Mouse (Mus musculus): ENCODE results near the gene Gm28043.

DNA sequence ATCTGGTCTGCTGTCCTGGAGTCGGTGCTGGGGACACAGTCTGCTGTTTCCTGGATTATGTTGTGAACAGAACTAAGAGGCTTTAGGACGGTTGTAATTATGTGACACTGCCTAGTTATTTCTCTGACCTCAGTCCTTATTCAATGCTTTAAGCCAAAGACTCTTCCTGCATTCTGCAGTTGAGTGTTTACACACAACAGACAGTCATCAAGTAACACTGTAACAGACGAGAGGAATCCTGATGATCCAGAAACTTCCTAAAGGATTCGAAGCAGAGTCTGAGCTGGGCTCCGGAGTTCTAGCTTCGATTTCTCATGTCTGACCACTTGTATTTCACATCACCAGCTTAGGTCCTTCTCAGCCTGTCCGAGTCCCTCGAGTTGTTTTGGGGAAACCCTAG is 63.9 kb downstream of the Gm28043 start:
- TF ChIP-seq POLR2A (IDR thresholded peaks at IDR 0.05; ENCODE audit: low read depth, low read length) (no peak), TBP (conservative IDR thresholded peaks at IDR 0.05; ENCODE audit: low read depth, low read length) (no peak), GABPA (IDR thresholded peaks at IDR 0.05; ENCODE audit: insufficient replicate concordance, low read depth, low read length) (no peak)
